Mouse (Mus musculus): ENCODE results near the gene Dhx37. TPM values are rescaled to one million over a fixed set of nuclear protein-coding genes. Genes with fewer than 3 reads are reported as not detected.

Dhx37 gene
- polyA plus RNA-seq, 1 experiment from 2014 or later = 11.1 TPM

- WGBS = 64% methylated on average over 10 of the region's 10 CpGs
These were observed 28.0 kb upstream of the Dhx37 start for GRCm38 (mm10) chr5:125461868-125462445.

GRCm38 (mm10) chr5:125460574-125460973 is 26.7 kb upstream of the Dhx37 start:
- WGBS = 87% methylated on average over 3 of the region's 3 CpGs
- H3K27ac ChIP-seq (ENCODE audit: low read depth, low read length) = no peak overlapping the region
- H3K4me2 ChIP-seq (ENCODE audit: low read depth) = no peak overlapping the region
- H3K27me3 ChIP-seq (ENCODE audit: control insufficient read depth, insufficient read depth, low read length) = no peaks in the 10 kb centered on the region
- no peak overlapping the region for H3K4me3 ChIP-seq (ENCODE audit: low read depth, low read length)
- 0 out of 2 replicates have a peak, but pooled peaks cover 2% of the 10 kb centered on the region for H3K4me1 ChIP-seq (ENCODE audit: control insufficient read depth, insufficient read depth, low read length)
- DNase-seq (ENCODE audit: low spot score) (no peak), ATAC-seq (ENCODE audit: insufficient read depth, low FRiP score, low TSS enrichment) (no peak)
- H3K36me3 ChIP-seq (ENCODE audit: control insufficient read depth, insufficient read depth, low read length) = no peaks in the 10 kb centered on the region
- H3K9ac ChIP-seq (ENCODE audit: low read length) = no peak overlapping the region
- H3K9me3 ChIP-seq (ENCODE audit: control insufficient read depth, low read length) = no peaks in the 10 kb centered on the region

More at GRCm38 (mm10) chr5:125461868-125462445, 28.0 kb upstream of the Dhx37 start:
- no peak overlapping the region for H3K4me3 ChIP-seq (ENCODE audit: low read depth, low read length)
- no peaks in the 10 kb centered on the region for H3K27me3 ChIP-seq (ENCODE audit: control insufficient read depth, insufficient read depth, low read length)
- H3K9me3 ChIP-seq (ENCODE audit: control insufficient read depth, low read length) = no peaks in the 10 kb centered on the region
- H3K36me3 ChIP-seq (ENCODE audit: control insufficient read depth, insufficient read depth, low read length) = no peaks in the 10 kb centered on the region
- no peak overlapping the region for H3K4me2 ChIP-seq (ENCODE audit: low read depth)
- ATAC-seq (ENCODE audit: insufficient read depth, low FRiP score, low TSS enrichment) (no peak), DNase-seq (ENCODE audit: low spot score) (no peak)
- H3K27ac ChIP-seq (ENCODE audit: low read depth, low read length) = no peak overlapping the region
- 0 out of 2 replicates have a peak, but pooled peaks cover 2% of the 10 kb centered on the region for H3K4me1 ChIP-seq (ENCODE audit: control insufficient read depth, insufficient read depth, low read length)
- H3K9ac ChIP-seq (ENCODE audit: low read length) = no peak overlapping the region

- no peak for DNase-seq (ENCODE audit: low spot score)
- ATAC-seq (ENCODE audit: insufficient read depth, low FRiP score, low TSS enrichment) = no peak
- Histone ChIP-seq H3K27me3 (ENCODE audit: control insufficient read depth, insufficient read depth, low read length) (no peaks in the 10 kb centered on the region), H3K4me2 (ENCODE audit: low read depth) (no peak overlapping the region), H3K36me3 (ENCODE audit: control insufficient read depth, insufficient read depth, low read length) (peaks cover 2% of the 10 kb centered on the region), H3K4me3 (ENCODE audit: low read depth, low read length) (no peak overlapping the region), H3K4me1 (ENCODE audit: control insufficient read depth, insufficient read depth, low read length) (no peaks in the 10 kb centered on the region), H3K9ac (ENCODE audit: low read length) (no peak overlapping the region), H3K9me3 (ENCODE audit: control insufficient read depth, low read length) (no peaks in the 10 kb centered on the region), H3K27ac (ENCODE audit: low read depth, low read length) (no peak overlapping the region)
- WGBS = 89% methylated on average over 6 of the region's 6 CpGs
These were observed 23.6 kb upstream of the Dhx37 start for GRCm38 (mm10) chr5:125457538-125457937.

GRCm38 (mm10) chr5:125456100-125456499 is 22.2 kb upstream of the Dhx37 start:
- Histone ChIP-seq H3K9ac (ENCODE audit: low read length) (no peak overlapping the region), H3K36me3 (ENCODE audit: control insufficient read depth, insufficient read depth, low read length) (peaks cover 3% of the 10 kb centered on the region), H3K4me1 (ENCODE audit: control insufficient read depth, insufficient read depth, low read length) (no peaks in the 10 kb centered on the region), H3K4me3 (ENCODE audit: low read depth, low read length) (no peak overlapping the region), H3K27me3 (ENCODE audit: control insufficient read depth, insufficient read depth, low read length) (no peaks in the 10 kb centered on the region), H3K27ac (ENCODE audit: low read depth, low read length) (no peak overlapping the region), H3K9me3 (ENCODE audit: control insufficient read depth, low read length) (no peaks in the 10 kb centered on the region), H3K4me2 (ENCODE audit: low read depth) (no peak overlapping the region)
- ATAC-seq (ENCODE audit: insufficient read depth, low FRiP score, low TSS enrichment) (no peak), DNase-seq (ENCODE audit: low spot score) (no peak)
- 92% methylated on average over 6 of the region's 6 CpGs for WGBS

- no peak for DNase-seq (ENCODE audit: low spot score)
- WGBS = 91% methylated on average over 9 of the region's 9 CpGs
These were observed 18.7 kb upstream of the Dhx37 start for GRCm38 (mm10) chr5:125452573-125452972.

GRCm38 (mm10) chr5:125449306-125449705 is 15.4 kb upstream of the Dhx37 start:
- H3K4me3 ChIP-seq (ENCODE audit: low read depth, low read length) = no peak overlapping the region
- H3K9me3 ChIP-seq (ENCODE audit: control insufficient read depth, low read length) = no peaks in the 10 kb centered on the region
- ATAC-seq (ENCODE audit: insufficient read depth, low FRiP score, low TSS enrichment) (no peak), DNase-seq (ENCODE audit: low spot score) (no peak)
- H3K27me3 ChIP-seq (ENCODE audit: control insufficient read depth, insufficient read depth, low read length) = no peaks in the 10 kb centered on the region
- no peak overlapping the region for H3K9ac ChIP-seq (ENCODE audit: low read length)
- no peak overlapping the region for H3K4me2 ChIP-seq (ENCODE audit: low read depth)
- peaks cover 3% of the 10 kb centered on the region; the same call in 1 of the 2 replicates for H3K36me3 ChIP-seq (ENCODE audit: control insufficient read depth, insufficient read depth, low read length)
- no peak overlapping the region for H3K27ac ChIP-seq (ENCODE audit: low read depth, low read length)
- H3K4me1 ChIP-seq (ENCODE audit: control insufficient read depth, insufficient read depth, low read length) = no peaks in the 10 kb centered on the region
- WGBS = 87% methylated on average over 5 of the region's 5 CpGs

More at GRCm38 (mm10) chr5:125452573-125452972, 18.7 kb upstream of the Dhx37 start:
- no peak overlapping the region for H3K27ac ChIP-seq (ENCODE audit: low read depth, low read length)
- no peaks in the 10 kb centered on the region for H3K27me3 ChIP-seq (ENCODE audit: control insufficient read depth, insufficient read depth, low read length)
- no peak overlapping the region for H3K9ac ChIP-seq (ENCODE audit: low read length)
- no peaks in the 10 kb centered on the region for H3K4me1 ChIP-seq (ENCODE audit: control insufficient read depth, insufficient read depth, low read length)
- H3K36me3 ChIP-seq (ENCODE audit: control insufficient read depth, insufficient read depth, low read length) = peaks cover 3% of the 10 kb centered on the region
- ATAC-seq (ENCODE audit: insufficient read depth, low FRiP score, low TSS enrichment) = no peak
- H3K4me3 ChIP-seq (ENCODE audit: low read depth, low read length) = no peak overlapping the region
- H3K4me2 ChIP-seq (ENCODE audit: low read depth) = no peak overlapping the region
- no peaks in the 10 kb centered on the region for H3K9me3 ChIP-seq (ENCODE audit: control insufficient read depth, low read length)

GRCm38 (mm10) chr5:125448631-125449030 is 14.7 kb upstream of the Dhx37 start:
- Histone ChIP-seq H3K4me2 (ENCODE audit: low read depth) (no peak overlapping the region), H3K4me1 (ENCODE audit: control insufficient read depth, insufficient read depth, low read length) (no peaks in the 10 kb centered on the region), H3K27me3 (ENCODE audit: control insufficient read depth, insufficient read depth, low read length) (no peaks in the 10 kb centered on the region), H3K27ac (ENCODE audit: low read depth, low read length) (no peak overlapping the region), H3K9me3 (ENCODE audit: control insufficient read depth, low read length) (no peaks in the 10 kb centered on the region), H3K4me3 (ENCODE audit: low read depth, low read length) (no peak overlapping the region), H3K36me3 (ENCODE audit: control insufficient read depth, insufficient read depth, low read length) (peaks cover 3% of the 10 kb centered on the region; the same call in 1 of the 2 replicates), H3K9ac (ENCODE audit: low read length) (no peak overlapping the region)
- DNase-seq (ENCODE audit: low spot score) (no peak), ATAC-seq (ENCODE audit: insufficient read depth, low FRiP score, low TSS enrichment) (no peak)
- 92% methylated on average over 4 of the region's 4 CpGs for WGBS

- Histone ChIP-seq H3K27ac (ENCODE audit: low read depth, low read length) (no peak overlapping the region), H3K4me1 (ENCODE audit: control insufficient read depth, insufficient read depth, low read length) (no peaks in the 10 kb centered on the region), H3K27me3 (ENCODE audit: control insufficient read depth, insufficient read depth, low read length) (no peaks in the 10 kb centered on the region), H3K9me3 (ENCODE audit: control insufficient read depth, low read length) (no peaks in the 10 kb centered on the region), H3K4me3 (ENCODE audit: low read depth, low read length) (no peak overlapping the region), H3K36me3 (ENCODE audit: control insufficient read depth, insufficient read depth, low read length) (peaks cover 3% of the 10 kb centered on the region; the same call in 1 of the 2 replicates), H3K4me2 (ENCODE audit: low read depth) (no peak overlapping the region), H3K9ac (ENCODE audit: low read length) (no peak overlapping the region)
- WGBS = 71% methylated on average over 3 of the region's 3 CpGs
- no peak for ATAC-seq (ENCODE audit: insufficient read depth, low FRiP score, low TSS enrichment)
- no peak for DNase-seq (ENCODE audit: low spot score)
These were observed 14.1 kb upstream of the Dhx37 start for GRCm38 (mm10) chr5:125448026-125448425.

GRCm38 (mm10) chr5:125446344-125446743 is 12.4 kb upstream of the Dhx37 start:
- H3K9ac ChIP-seq (ENCODE audit: low read length) = no peak overlapping the region
- no peak for DNase-seq (ENCODE audit: low spot score)
- no peak overlapping the region for H3K27ac ChIP-seq (ENCODE audit: low read depth, low read length)
- no peak overlapping the region for H3K4me3 ChIP-seq (ENCODE audit: low read depth, low read length)
- no peaks in the 10 kb centered on the region for H3K27me3 ChIP-seq (ENCODE audit: control insufficient read depth, insufficient read depth, low read length)
- WGBS = 79% methylated on average over 7 of the region's 7 CpGs
- H3K4me2 ChIP-seq (ENCODE audit: low read depth) = no peak overlapping the region
- H3K36me3 ChIP-seq (ENCODE audit: control insufficient read depth, insufficient read depth, low read length) = no peaks in the 10 kb centered on the region
- no peaks in the 10 kb centered on the region for H3K9me3 ChIP-seq (ENCODE audit: control insufficient read depth, low read length)
- ATAC-seq (ENCODE audit: insufficient read depth, low FRiP score, low TSS enrichment) = no peak
- H3K4me1 ChIP-seq (ENCODE audit: control insufficient read depth, insufficient read depth, low read length) = 0 out of 2 replicates have a peak, but pooled peaks cover 4% of the 10 kb centered on the region

Data from neural tube, embryonic 11.5 days (tissue).